Mouse (Mus musculus) urinary bladder, postnatal 0 days (tissue): Measurements from ENCODE around the gene Scaf1. TPM values are rescaled to one million over a fixed set of nuclear protein-coding genes. Genes with fewer than 3 reads are reported as not detected.

ENCODE experiments used
- microRNA-seq: library from miRNA; unstranded; fragments of <30 nt; microRNA quantifications from one replicate; pipeline ENCODE4, GENCODE M21; 2016
- polyA plus RNA-seq: library from polyadenylated mRNA; unstranded; fragments of >200 nt; fragmentation: Nextera tagmentation; extraction: Ambion mirVana; gene quantifications from 2 replicates; pipeline ENCODE4 v1.2.1, GENCODE M21; 2015

Scaf1 gene
- 22.9 and 24.6 TPM in 2 replicates for polyA plus RNA-seq

GRCm38 (mm10) chr7:45015957-45016612, at the start of gene Scaf1:
Gene Scaf1 (minus strand): TSS chr7:45016363.

GRCm38 (mm10) chr7:45062239-45062835, 46.2 kb upstream of the Scaf1 start, which contains the start of the genes Nosip and Prrg2:
Gene Nosip (plus strand): TSS chr7:45062429.
Gene Prrg2 (minus strand): TSS chr7:45062677.

GRCm38 (mm10) chr7:45052862-45053116, 36.6 kb upstream of the Scaf1 start, which contains the start of gene Prr12:
Gene Prr12 (minus strand): TSS chr7:45052881.

GRCm38 (mm10) chr7:45017242-45018061, 1.3 kb upstream of the Scaf1 start, which contains the start of gene Rras:
Gene Rras (plus strand): TSS chr7:45017961.

GRCm38 (mm10) chr7:44998501-44998955, 17.6 kb downstream of the Scaf1 start, which contains the start of gene Bcl2l12:
Gene Bcl2l12 (minus strand): TSS chr7:44998712.

GRCm38 (mm10) chr7:44997231-44997939, 18.8 kb downstream of the Scaf1 start, which contains the start of gene Irf3:
Gene Irf3 (plus strand): TSS chr7:44997648.

GRCm38 (mm10) chr7:44986192-44986878, 29.8 kb downstream of the Scaf1 start, which contains the start of gene Prmt1:
Gene Prmt1 (minus strand): TSS chr7:44986568.

GRCm38 (mm10) chr7:44974383-44975116, 41.6 kb downstream of the Scaf1 start, which contains the start of gene Cpt1c:
Gene Cpt1c (minus strand): TSS chr7:44974851.

Small RNAs within 50 kb of the gene (microRNA-seq; reads per million reads assigned to microRNA genes)
- 1.2 reads per million for gene Mir7054

Other genes with a start within 250 kb of the Scaf1 start
- 40.2 and 44.4 TPM in 2 replicates for gene Nup62, start 200.3 kb downstream of the Scaf1 start, polyA plus RNA-seq
- 0.51 and 0.73 TPM in 2 replicates for gene Il4i1, start 200.0 kb downstream of the Scaf1 start, polyA plus RNA-seq
- 6.1 and 8.3 TPM in 2 replicates for gene Atf5, start 199.7 kb downstream of the Scaf1 start, polyA plus RNA-seq
- 89.9 and 95.2 TPM in 2 replicates for gene Akt1s1, start 167.4 kb downstream of the Scaf1 start, polyA plus RNA-seq
- gene Tbc1d17, start 167.3 kb downstream of the Scaf1 start, polyA plus RNA-seq, result 40.6 and 43.1 TPM in 2 replicates
- gene Pnkp, start 159.2 kb downstream of the Scaf1 start, polyA plus RNA-seq, result 23.5 and 32.3 TPM in 2 replicates
- 204 and 244 TPM in 2 replicates for gene Ptov1, start 146.6 kb downstream of the Scaf1 start, polyA plus RNA-seq
- gene Med25, start 123.7 kb downstream of the Scaf1 start, polyA plus RNA-seq, result 56.3 and 58.9 TPM in 2 replicates
- gene Fuz, start 120.3 kb downstream of the Scaf1 start, polyA plus RNA-seq, result 27.5 and 29.3 TPM in 2 replicates
- gene Ap2a1, start 86.9 kb downstream of the Scaf1 start, polyA plus RNA-seq, result 32.3 and 40.8 TPM in 2 replicates
- 0.23 and 0.39 TPM in 2 replicates for gene Tsks, start 73.2 kb downstream of the Scaf1 start, polyA plus RNA-seq
- gene Cpt1c, start 41.5 kb downstream of the Scaf1 start, polyA plus RNA-seq, result 10.1 and 10.3 TPM in 2 replicates
- 237 and 244 TPM in 2 replicates for gene Prmt1, start 29.8 kb downstream of the Scaf1 start, polyA plus RNA-seq
- gene Irf3, start 18.7 kb downstream of the Scaf1 start, polyA plus RNA-seq, result 52.3 and 56.8 TPM in 2 replicates
- 31.9 and 33.3 TPM in 2 replicates for gene Bcl2l12, start 17.7 kb downstream of the Scaf1 start, polyA plus RNA-seq
- gene Rras, start 1.6 kb upstream of the Scaf1 start, polyA plus RNA-seq, result 342 and 359 TPM in 2 replicates
- gene Prr12, start 36.5 kb upstream of the Scaf1 start, polyA plus RNA-seq, result 4.3 and 5.6 TPM in 2 replicates
- gene Nosip, start 46.1 kb upstream of the Scaf1 start, polyA plus RNA-seq, result 33.7 and 38.6 TPM in 2 replicates
- 22.6 and 23.4 TPM in 2 replicates for gene Prrg2, start 46.3 kb upstream of the Scaf1 start, polyA plus RNA-seq
- gene Rcn3, start 75.9 kb upstream of the Scaf1 start, polyA plus RNA-seq, result 345 and 360 TPM in 2 replicates
- 134 and 152 TPM in 2 replicates for gene Fcgrt, start 87.5 kb upstream of the Scaf1 start, polyA plus RNA-seq
- 1,079 and 1,156 TPM in 2 replicates for gene Rps11, start 108.1 kb upstream of the Scaf1 start, polyA plus RNA-seq
- 1,221 and 1,252 TPM in 2 replicates for gene Rpl13a, start 112.4 kb upstream of the Scaf1 start, polyA plus RNA-seq
- gene Gm45713, start 119.9 kb upstream of the Scaf1 start, polyA plus RNA-seq, result 0.22 and 0.60 TPM in 2 replicates
- 3.5 and 4.9 TPM in 2 replicates for gene Flt3l, start 120.1 kb upstream of the Scaf1 start, polyA plus RNA-seq
- 52.0 and 54.3 TPM in 2 replicates for gene Pih1d1, start 137.9 kb upstream of the Scaf1 start, polyA plus RNA-seq
- 19.3 and 21.1 TPM in 2 replicates for gene Aldh16a1, start 138.2 kb upstream of the Scaf1 start, polyA plus RNA-seq
- gene Slc17a7, start 147.6 kb upstream of the Scaf1 start, polyA plus RNA-seq, result 0.08 TPM in 1 of 2 replicates, not detected in the other
- gene Gfy, start 163.2 kb upstream of the Scaf1 start, polyA plus RNA-seq, result not detected in 2 replicates
- gene Pth2, start 164.6 kb upstream of the Scaf1 start, polyA plus RNA-seq, result not detected in 2 replicates
- 0.26 and 0.35 TPM in 2 replicates for gene Ccdc155, start 188.5 kb upstream of the Scaf1 start, polyA plus RNA-seq
- gene Dkkl1, start 195.8 kb upstream of the Scaf1 start, polyA plus RNA-seq, result 13.9 and 16.5 TPM in 2 replicates
- 39.4 and 41.4 TPM in 2 replicates for gene Tead2, start 199.4 kb upstream of the Scaf1 start, polyA plus RNA-seq
- gene Cd37, start 222.8 kb upstream of the Scaf1 start, polyA plus RNA-seq, result 4.2 and 18.7 TPM in 2 replicates
- not detected in 2 replicates for gene Slc6a16, start 224.7 kb upstream of the Scaf1 start, polyA plus RNA-seq